Mouse (Mus musculus) heart, postnatal 0 days (tissue): ENCODE measurements around the gene Tle3. TPM values are rescaled to one million over a fixed set of nuclear protein-coding genes. Genes with fewer than 3 reads are reported as not detected.
A peak's percentile ranks its signal among the peaks of the same experiment; 100 is the strongest.

Source experiments
- ATAC-seq: fragments of 200-750 bp; cut with Nextera tagmentation; 2 replicates; pipeline ENCODE4 v1.8.0; 2017; ENCODE audit warnings: low read depth, moderate number of reproducible peaks, moderate library complexity; ENCODE audit not compliant: insufficient read depth
- DNase-seq: peaks from one replicate; pipeline ENCODE4 v3.0.0-alpha.2; 2016; ENCODE audit warnings: low spot score
- H3K27ac ChIP-seq: fragments of 300-500 bp; sonication (generic); 2 replicates; pipeline ENCODE4 v1.5.1; 2014; ENCODE audit warnings: low read depth, mild to moderate bottlenecking
- H3K27me3 ChIP-seq: fragments of 300-500 bp; sonication (generic); 2 replicates; pipeline ENCODE4 v1.6.1; 2014; ENCODE audit warnings: low read length, mixed read lengths; ENCODE audit not compliant: control insufficient read depth, insufficient read depth
- H3K36me3 ChIP-seq: fragments of 300-500 bp; sonication (generic); replicated peaks from 2 replicates; pipeline ENCODE4 v1.6.1; 2014; ENCODE audit warnings: low read length, mixed read lengths; ENCODE audit not compliant: control insufficient read depth, insufficient read depth
- H3K4me1 ChIP-seq: fragments of 300-500 bp; sonication (generic); 2 replicates; pipeline ENCODE4 v1.6.1; 2014; ENCODE audit warnings: antibody characterized with exemption; ENCODE audit not compliant: control insufficient read depth, insufficient read depth
- H3K4me2 ChIP-seq: fragments of 300-500 bp; sonication (generic); 2 replicates; pipeline ENCODE4 v1.6.1; 2014; ENCODE audit warnings: low read depth, mild to moderate bottlenecking, low read length, moderate library complexity
- H3K4me3 ChIP-seq: fragments of 300-500 bp; sonication (generic); 2 replicates; pipeline ENCODE4 v1.5.1; 2014; ENCODE audit warnings: low read depth, low read length
- H3K9ac ChIP-seq: fragments of 300-500 bp; sonication (generic); replicated peaks from 2 replicates; pipeline ENCODE4 v1.6.1; 2014; ENCODE audit warnings: low read depth, low read length, mixed read lengths
- H3K9me3 ChIP-seq: fragments of 300-500 bp; sonication (generic); replicated peaks from 2 replicates; pipeline ENCODE4 v1.6.1; 2016; ENCODE audit warnings: low read length; ENCODE audit not compliant: control insufficient read depth
- CTCF ChIP-seq: IDR thresholded peaks from 2 replicates; pipeline ENCODE4 v1.5.1; 2016; ENCODE audit warnings: antibody characterized with exemption, control low read depth, low read depth
- EP300 ChIP-seq: IDR thresholded peaks from 2 replicates; pipeline ENCODE4 v1.6.1; 2016; ENCODE audit warnings: antibody characterized with exemption, low read depth
- WGBS: fragments of 180-500 bp; shearing (Covaris S2); extraction: QIAGEN DNeasy Blood & Tissue Kit; methylation state at CpG from one replicate; pipeline ENCODE4 v1.1.7; 2014; 5-methylcytosine and 5-hydroxymethylcytosine counted together
- polyA plus RNA-seq: library from polyadenylated mRNA; unstranded; fragments of >200 nt; fragmentation: Nextera tagmentation; extraction: Ambion mirVana; gene quantifications from 2 replicates; pipeline ENCODE4 v1.2.1, GENCODE M21; 2015
- total RNA-seq: library from RNA; depleted of rRNA; stranded (reverse); fragments of >200 nt; gene quantifications from 2 replicates; pipeline ENCODE4 v1.2.3, GENCODE M21; 2014; ENCODE audit warnings: low replicate concordance

The Tle3 gene
- total and polyA plus RNA-seq, 2 experiments from 2014 or later: 4.9 to 22.8 TPM

- DNase-seq: no peak
- H3K4me1 ChIP-seq: no peaks in the 10 kb centered on the region
- TF ChIP-seq EP300 (no peak), CTCF (no peak)
- H3K36me3 ChIP-seq: no peaks in the 10 kb centered on the region
- no peak overlapping the region for H3K4me2 ChIP-seq
- no peak overlapping the region for H3K27ac ChIP-seq
- H3K9ac ChIP-seq: no peak overlapping the region
- H3K9me3 ChIP-seq: no peaks in the 10 kb centered on the region
- 0 out of 2 replicates have a peak, but pooled peaks have one; percentile 33 for ATAC-seq
- H3K4me3 ChIP-seq: no peak overlapping the region
- peaks cover 82% of the 10 kb centered on the region for H3K27me3 ChIP-seq
- WGBS: 30% methylated on average over 5 of the region's 5 CpGs
These were observed 73.6 kb downstream of the Tle3 start for GRCm38 (mm10) chr9:61445711-61446222.

GRCm38 (mm10) chr9:61446965-61447364, 74.8 kb downstream of the Tle3 start:
- Histone ChIP-seq H3K27ac (no peak overlapping the region), H3K9ac (no peak overlapping the region), H3K9me3 (no peaks in the 10 kb centered on the region), H3K4me1 (no peaks in the 10 kb centered on the region), H3K4me3 (no peak overlapping the region), H3K27me3 (peaks cover 84% of the 10 kb centered on the region), H3K4me2 (no peak overlapping the region), H3K36me3 (no peaks in the 10 kb centered on the region)
- ATAC-seq: no peak
- no peak for DNase-seq
- TF ChIP-seq EP300 (no peak), CTCF (no peak)
- WGBS: 69% methylated on average over 2 of the region's 2 CpGs

GRCm38 (mm10) chr9:61449363-61449904, 77.3 kb downstream of the Tle3 start:
- WGBS: 64% methylated on average over 5 of the region's 5 CpGs
- H3K4me2 ChIP-seq: no peak overlapping the region
- H3K4me3 ChIP-seq: no peak overlapping the region
- H3K9me3 ChIP-seq: no peaks in the 10 kb centered on the region
- no peaks in the 10 kb centered on the region for H3K4me1 ChIP-seq
- H3K9ac ChIP-seq: no peak overlapping the region
- ATAC-seq: no peak
- H3K27me3 ChIP-seq: peaks cover 85% of the 10 kb centered on the region
- TF ChIP-seq CTCF (no peak), EP300 (no peak)
- no peak for DNase-seq
- H3K36me3 ChIP-seq: no peaks in the 10 kb centered on the region
- no peak overlapping the region for H3K27ac ChIP-seq

GRCm38 (mm10) chr9:61452081-61452480, 79.9 kb downstream of the Tle3 start:
- no peak overlapping the region for H3K27ac ChIP-seq
- H3K9ac ChIP-seq: no peak overlapping the region
- no peak for ATAC-seq
- no peak for DNase-seq
- H3K4me3 ChIP-seq: no peak overlapping the region
- no peaks in the 10 kb centered on the region for H3K9me3 ChIP-seq
- peaks cover 87% of the 10 kb centered on the region for H3K27me3 ChIP-seq
- no peak for TF ChIP-seq EP300
- no peak for TF ChIP-seq CTCF
- H3K4me2 ChIP-seq: no peak overlapping the region
- H3K4me1 ChIP-seq: no peaks in the 10 kb centered on the region
- H3K36me3 ChIP-seq: no peaks in the 10 kb centered on the region
- WGBS: 40% methylated on average over 1 of the region's 1 CpGs

- TF ChIP-seq EP300 (no peak), CTCF (no peak)
- no peak overlapping the region for H3K9ac ChIP-seq
- H3K36me3 ChIP-seq: no peaks in the 10 kb centered on the region
- peak; percentile 26 for DNase-seq
- 27% methylated on average over 6 of the region's 6 CpGs for WGBS
- no peak overlapping the region for H3K27ac ChIP-seq
- no peak for ATAC-seq
- H3K4me1 ChIP-seq: no peaks in the 10 kb centered on the region
- H3K4me3 ChIP-seq: no peak overlapping the region
- H3K4me2 ChIP-seq: no peak overlapping the region
- H3K9me3 ChIP-seq: no peaks in the 10 kb centered on the region
- peaks cover 89% of the 10 kb centered on the region for H3K27me3 ChIP-seq
These were observed 83.7 kb downstream of the Tle3 start for GRCm38 (mm10) chr9:61455861-61456261.

GRCm38 (mm10) chr9:61456441-61457161, 84.4 kb downstream of the Tle3 start:
- peaks cover 89% of the 10 kb centered on the region for H3K27me3 ChIP-seq

More at GRCm38 (mm10) chr9:61456441-61457161, 84.4 kb downstream of the Tle3 start:
- Histone ChIP-seq H3K9ac (no peak overlapping the region), H3K36me3 (no peaks in the 10 kb centered on the region), H3K4me1 (no peaks in the 10 kb centered on the region), H3K4me3 (no peak overlapping the region), H3K4me2 (no peak overlapping the region), H3K9me3 (no peaks in the 10 kb centered on the region), H3K27ac (no peak overlapping the region)
- 68% methylated on average over 5 of the region's 5 CpGs for WGBS
- ATAC-seq: no peak
- no peak for TF ChIP-seq CTCF
- no peak for TF ChIP-seq EP300
- DNase-seq: no peak
